Mouse (Mus musculus): Measurements from ENCODE around the gene Serpina3f.

The Serpina3f gene

DNA sequence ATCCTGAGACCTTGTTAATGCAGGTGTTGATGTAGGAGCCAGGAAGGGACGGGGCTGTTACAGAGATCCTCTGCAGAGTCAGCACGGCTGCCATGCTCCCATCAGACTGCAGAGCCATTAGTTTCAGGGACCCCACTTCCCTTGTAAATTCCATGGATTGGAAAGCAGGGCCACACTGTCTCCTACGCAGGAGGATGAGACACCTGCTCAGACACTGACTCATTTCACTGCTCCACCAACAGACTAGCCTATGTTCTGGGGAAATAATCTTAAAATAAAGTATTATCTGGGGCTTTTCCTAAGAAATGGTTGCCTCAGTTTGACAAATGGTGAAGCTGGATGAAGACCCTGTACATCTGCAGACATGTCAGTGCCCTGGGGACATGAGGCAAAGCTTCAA, 33.9 kb downstream of the Serpina3f start:
- no peak for DNase-seq (ENCODE audit: low spot score)

DNA sequence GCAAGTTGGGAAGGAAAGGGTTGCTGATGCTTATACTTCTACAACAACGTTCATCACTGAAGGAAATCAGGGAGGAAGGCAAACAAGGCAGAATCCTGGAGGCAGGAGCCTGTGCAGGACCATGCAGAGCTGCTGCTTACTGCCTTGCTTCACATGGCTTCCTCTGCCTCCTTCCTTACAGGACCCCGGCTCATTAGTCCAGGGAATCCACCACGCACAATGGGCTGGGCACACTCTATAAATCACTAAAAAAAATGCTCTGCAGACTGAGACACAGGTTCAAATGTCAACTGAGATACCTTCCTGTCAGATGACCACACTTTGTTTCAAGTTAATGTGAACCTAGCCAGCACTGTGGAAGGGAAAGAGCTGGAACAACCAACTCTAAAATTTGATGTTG, 46.7 kb downstream of the Serpina3f start:
- no peak for DNase-seq (ENCODE audit: low spot score)

DNA sequence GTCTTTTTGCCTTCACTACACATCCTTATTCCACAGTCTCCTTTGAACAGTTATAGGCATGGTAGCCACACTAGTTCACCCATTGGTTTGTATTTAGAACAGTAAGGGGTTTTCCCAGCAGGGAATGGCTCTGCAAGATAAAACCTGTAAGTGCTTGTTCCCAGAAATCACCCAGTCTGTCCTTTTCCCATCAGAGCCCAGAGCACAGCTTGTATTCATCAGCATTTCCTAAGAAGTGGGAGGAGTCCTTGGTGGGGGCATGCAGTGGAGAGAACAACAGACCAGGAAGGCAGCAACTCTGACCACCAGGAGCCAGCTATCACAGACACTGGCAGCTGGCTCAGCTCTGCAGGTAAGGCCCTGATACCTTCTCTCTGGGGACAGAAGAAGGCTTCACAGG, 48.5 kb downstream of the Serpina3f start, which contains the start of gene Serpina3i:
Serpina3i (plus strand) TSS at position 260 of the 400 bp plus-strand sequence.
- no peak for DNase-seq (ENCODE audit: low spot score)

DNA sequence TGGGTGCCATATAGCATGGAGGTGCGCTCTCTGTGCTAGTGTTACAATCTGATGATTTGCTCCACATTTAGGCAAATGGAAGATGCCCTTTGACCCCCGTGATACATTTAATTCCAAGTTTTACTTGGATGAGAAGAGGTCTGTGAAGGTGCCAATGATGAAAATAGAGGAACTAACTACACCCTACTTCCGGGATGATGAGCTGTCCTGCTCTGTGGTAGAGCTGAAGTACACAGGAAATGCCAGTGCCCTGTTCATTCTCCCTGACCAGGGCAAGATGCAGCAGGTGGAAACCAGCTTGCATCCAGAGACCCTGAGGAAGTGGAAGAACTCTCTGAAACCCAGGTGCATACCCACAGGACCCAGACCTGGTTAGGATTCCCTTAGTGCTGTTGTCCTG, 52.0 kb downstream of the Serpina3f start:
- DNase-seq (ENCODE audit: low spot score), result no peak

All from c-Kit-positive CD71-positive TER-119-positive erythroid progenitor cells, embryonic 14.5 days (primary cell).